Mouse (Mus musculus): ENCODE results near the gene Plch2. TPM values are rescaled to one million over a fixed set of nuclear protein-coding genes. Genes with fewer than 3 reads are reported as not detected.

Plch2 gene
- total RNA-seq, 2 experiments from 2014 or later: 0.27 to 0.79 TPM

DNA sequence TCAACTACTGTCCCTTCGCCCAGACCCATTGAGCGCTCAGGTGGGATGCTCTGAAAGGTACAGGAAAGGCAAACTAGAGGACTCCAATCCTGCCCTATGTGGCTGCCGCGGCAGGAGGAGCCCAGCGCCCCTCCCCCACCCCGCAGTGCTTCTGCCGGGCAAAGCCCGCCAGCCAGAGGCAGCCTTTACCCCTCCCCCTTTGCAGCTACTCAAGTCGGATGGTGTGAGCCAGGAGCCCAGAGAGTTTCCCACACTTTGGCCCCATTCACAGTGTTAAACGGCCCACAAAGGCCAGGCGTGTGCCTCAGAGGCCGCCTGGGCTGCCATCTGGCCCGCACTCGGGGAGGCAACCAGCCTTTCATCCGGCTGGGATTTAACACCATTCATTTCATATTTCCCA lies 98.4 kb downstream of the Plch2 start:
- peak; percentile 47 for DNase-seq

DNA sequence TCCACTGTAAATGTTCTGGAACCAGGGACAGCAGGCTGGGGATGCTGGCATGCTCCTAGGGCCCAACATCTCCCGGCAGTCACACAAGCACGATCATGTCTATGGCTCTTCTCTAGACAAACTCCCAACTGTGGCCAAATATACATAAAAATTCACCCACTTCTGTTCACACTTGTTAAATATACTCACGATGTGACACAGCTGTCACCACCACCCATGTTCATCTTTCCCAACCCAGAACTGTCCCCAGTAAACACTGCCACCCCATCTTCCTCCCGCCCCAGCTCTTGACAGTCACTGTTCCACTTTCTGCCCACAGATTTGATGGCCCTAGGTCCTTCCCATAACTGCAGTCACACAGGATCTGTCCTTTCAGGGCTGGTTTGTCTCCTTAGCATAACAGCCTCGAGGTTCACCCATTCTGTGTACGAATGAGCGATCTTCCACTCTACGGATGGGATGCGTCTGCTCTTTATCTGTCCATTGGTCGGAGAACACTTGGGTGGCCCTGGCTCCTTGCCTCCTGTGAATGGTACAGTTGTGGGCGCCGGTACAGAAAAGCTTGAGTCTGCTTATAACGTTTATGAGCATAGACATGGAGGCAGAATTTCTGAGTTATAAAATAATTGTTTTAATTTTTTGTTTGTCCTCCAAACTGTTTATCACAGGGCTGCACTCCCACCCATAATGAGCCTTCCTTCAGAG lies 99.1 kb downstream of the Plch2 start:
- no peak for DNase-seq

DNA sequence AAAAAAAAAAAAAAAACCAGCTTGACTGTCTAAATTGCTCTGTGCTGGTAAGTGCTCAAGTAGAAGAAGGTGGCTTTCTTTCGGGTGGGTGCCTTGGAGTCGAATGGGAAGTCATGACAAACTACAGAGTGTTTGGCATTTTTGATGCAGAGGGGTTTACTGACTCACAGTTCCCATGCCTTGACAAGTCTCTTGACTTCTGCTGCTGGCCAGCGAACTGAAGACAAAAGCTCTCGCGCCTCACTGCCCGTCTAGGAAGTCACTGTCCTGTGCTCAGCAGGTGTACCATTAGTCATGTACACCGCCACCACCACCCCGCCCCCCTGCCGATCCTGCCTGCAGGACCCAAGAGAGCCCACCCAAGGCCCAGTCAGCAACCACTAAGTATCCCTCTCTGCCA lies 100.0 kb downstream of the Plch2 start:
- DNase-seq: no peak

DNA sequence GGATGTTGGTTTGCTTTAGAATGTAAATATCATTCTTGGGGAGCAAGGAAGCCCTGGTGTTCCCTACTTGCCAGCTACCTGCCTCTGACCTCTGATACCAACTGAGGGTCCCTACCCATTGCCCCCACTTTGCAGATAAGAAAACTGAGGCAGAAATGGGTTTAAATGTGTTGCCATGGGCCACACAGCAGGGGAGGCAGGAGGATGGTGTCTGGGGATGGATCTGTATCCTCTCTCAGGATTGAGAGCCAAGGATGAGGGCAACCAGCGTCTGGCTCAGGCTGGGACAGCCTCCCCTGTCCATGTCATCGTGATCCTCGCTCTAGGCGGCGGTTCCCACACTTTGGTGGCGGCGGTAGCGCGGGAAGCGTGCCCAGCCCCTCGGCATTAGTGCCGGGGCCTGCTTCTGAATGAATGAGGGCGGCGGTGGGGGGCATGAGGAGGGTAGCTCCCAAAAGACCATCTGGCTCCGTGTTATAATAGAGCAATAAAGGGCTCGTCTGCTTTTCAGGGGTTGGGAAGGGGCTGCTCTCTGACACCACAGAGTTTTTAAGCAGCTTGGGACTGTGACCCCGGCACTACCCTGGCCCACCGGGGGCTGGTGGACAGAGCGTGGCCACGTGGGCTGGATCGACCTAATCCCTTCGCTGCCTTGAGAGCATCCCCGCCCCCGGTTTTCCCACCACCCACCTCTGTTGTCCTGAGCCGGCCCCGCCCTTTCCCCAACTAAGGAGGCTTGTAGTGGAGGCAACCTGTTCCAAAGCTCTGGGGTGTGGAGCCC lies 103.9 kb downstream of the Plch2 start:
- DNase-seq: no peak

DNA sequence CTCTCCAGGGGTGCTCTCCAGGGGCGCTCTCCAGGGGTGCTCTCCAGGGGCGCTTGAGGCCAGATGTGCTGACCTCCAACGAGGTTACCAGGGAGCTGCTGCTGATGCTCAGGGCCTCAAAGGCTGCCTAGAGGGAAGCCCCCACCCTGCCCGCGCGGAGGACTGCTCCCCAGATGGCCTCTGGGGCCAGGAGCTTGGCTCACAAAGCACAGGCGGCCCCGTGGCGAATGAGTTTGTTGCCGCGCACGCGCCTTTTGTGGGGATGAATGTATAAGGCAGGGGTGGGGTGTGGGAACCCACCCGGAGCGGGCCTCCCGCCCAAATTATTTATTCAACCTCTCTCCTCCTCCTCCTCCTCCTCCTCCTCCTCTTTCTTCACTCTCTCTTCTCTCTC lies 107.0 kb downstream of the Plch2 start:
- no peak for DNase-seq

DNA sequence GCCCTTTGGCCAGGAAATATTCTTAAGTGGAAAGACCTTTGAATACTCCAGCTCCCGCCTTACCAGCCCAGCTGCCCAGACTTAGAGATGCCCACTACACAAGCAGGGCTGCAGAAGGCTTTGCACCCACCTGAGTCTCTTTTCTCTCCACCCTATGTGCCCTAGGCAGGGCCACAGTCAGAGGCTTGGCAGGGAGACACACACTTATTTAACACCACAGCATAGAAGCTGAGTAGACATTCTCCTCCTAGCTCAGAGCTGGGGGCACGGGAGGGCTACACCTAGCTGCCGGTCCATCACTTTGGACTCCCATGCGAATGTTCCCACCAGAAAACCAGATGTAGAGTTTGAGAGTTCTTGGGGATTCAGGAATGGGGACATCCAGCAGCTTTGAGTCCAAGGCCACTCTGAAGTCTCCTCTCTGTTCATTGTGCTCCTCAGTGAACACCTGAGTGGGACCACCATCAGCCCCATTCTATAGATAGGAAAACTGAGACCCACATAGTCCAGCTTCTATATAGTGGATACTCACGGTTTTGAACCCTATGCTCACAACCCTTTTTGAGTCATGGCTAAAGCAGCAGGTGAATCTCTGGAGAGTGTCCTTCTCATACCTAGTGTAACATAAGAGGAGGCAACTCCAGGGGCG lies 107.5 kb downstream of the Plch2 start:
- DNase-seq: no peak

DNA sequence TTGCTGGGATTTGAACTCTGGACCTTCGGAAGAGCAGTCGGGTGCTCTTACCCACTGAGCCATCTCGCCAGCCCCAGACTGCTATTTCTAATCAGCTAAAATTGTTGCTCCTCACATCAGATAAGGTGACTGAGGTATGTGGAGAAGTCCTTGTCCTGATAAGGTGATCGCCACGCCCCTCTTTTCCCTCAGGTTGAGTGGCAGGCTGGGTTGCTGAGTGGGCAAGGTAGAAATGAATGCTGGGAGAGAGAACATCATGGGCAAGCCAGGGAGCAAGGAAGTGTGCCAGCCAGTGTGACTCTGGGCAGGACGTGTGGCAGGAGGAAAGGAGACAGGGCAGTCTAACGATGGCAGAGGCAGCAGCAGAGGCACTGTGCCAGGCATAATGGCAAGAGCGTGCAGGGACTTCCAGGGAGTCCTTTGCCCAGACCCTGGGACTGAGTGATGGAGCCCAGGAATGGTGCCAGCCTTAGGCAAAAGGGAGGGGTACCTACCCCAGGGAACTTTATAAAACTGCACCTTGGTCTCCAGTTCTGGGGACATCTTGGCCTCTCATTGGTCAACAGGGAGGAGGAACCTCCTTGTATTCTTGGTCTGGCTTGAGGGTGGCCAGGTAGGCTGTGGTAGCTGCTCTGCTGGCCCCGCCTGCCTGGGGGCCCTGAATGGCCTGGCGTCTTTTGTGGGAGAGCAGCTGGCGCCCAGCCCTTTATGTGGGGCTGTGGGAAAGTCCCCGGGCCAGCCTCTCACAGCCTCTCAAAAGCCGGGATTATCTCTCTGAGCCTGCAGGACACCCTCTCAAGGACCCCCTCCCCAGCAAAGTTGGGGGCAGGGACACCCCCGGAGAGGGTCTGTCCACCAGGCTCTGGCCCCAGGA lies 108.3 kb downstream of the Plch2 start:
- no peak for DNase-seq

DNA sequence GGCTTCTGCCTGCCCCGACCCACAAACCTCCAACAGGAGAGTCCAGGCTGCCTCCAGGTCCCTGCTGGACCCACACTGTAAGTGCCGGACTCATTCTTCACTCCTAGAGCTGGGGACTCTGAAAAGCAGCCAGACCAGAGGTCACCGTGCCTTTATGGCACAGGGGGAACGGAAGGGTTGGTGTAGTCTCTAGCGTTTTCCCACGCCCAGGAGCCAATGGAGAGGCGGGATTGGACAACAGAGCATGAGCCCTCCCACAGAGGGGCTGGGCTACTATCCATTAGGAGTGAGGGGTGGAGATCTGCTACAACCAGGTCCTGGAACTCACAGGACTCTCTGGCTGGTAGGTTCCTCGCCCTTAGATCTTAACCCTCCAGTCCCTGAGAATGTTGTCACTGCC lies 110.3 kb downstream of the Plch2 start:
- DNase-seq: peak; percentile 85

DNA sequence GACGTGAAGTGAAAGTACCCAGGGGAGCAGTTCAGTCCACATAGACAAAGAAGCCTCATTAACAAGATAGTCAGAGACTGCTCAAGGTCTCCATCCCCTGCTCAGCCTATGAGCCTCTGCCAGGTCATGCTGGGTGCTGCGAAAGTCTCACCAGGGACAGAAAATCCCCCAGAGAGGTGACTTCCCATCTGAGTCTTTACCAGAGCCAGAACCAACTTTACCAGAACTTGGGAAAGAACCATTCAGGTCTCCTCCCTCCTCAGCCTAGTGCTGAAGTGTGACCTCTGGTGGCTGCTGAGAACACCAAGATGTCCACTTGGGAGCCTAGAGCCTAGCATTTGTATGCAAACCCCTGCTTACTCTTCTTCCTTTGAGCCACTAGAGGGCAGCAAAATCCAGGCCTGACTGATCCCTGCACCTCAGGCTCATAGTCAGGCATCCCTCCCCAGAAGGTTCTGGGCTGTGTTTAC lies 112.4 kb downstream of the Plch2 start:
- peak; percentile 81 for DNase-seq

DNA sequence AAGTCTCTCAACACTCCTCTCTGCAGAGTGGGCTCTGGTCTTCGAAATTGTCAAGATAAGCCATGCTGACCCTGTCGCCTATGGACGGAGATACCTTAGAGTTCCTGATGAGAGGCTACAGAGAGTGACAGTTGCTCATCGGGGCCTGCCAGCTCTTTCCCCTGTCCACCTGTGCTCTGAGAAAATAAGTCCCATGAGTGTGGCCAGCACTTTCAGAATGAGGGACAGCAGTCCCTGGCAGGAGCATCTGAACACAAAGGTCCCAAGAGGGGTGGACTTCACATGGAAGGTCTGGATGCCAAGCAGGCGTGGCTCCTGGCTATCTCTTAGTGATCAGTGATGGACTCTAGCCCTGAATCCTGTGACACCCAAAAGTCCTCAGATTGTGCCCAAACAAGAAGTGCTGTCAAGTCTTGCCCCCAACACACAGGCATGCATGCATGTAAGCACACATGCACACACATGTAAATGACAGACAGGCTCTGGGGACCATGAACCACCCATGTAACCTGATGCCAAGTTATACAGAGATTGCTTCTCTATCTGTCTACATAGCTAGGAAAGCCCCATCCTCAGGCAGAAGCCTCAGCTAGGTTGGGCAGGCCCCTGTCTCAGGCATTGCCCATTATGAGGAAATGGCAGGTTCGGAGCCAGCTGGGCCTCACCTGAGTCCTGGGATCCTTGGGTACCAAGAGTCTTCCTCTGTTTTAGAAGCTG lies 113.1 kb downstream of the Plch2 start:
- DNase-seq: no peak

DNA sequence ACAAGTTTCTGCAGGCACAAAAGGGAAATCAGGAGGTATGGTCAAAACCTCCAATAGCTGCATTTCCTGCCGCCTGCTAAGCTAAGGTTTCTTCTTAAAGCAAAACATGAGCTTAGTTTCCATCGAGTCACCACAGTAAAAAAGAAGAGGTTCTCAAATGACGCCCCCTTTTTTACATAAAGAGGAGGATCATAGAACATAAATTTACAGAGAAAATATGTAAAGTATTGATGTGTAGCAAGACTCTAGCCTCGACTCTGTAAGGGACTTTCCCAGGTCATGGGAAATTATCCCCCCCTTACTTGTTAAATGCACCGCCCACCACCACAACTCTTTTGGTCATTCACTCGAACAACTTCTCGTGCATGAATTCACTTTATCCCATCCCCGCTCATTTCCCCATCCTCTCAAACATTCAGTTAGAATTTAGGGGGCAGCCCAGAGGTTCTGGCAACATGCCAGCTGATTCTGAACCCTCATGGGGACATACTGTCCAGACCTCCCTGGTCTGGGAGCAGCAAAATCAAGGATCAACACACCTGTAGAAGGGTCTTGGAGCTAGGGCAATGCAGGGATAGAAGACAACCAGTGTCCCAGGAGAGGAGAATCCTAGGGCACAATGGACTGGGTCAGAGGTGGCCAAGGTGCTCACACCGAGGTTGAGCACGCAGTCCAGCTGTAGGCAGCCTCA lies 113.8 kb downstream of the Plch2 start:
- no peak for DNase-seq

DNA sequence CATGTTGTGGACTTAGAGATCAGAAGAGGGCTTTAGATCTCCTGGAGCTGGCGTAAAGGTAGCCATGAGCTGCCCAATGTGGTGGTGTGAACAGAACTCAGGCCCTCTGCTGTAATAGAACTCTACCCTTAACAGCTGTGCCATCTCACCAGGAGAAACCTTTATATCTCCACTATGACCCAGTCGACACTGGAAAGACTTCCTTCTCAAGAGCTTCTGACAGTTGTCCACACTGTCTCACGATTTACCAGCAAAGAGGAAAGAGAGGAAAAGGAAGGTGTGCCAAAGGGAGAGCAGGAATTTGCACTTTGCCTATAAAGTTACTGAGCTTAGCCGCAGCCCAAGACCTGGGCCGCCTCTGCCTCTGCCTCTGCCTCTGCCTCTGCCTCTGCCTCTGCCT lies 114.8 kb downstream of the Plch2 start:
- DNase-seq: no peak

DNA sequence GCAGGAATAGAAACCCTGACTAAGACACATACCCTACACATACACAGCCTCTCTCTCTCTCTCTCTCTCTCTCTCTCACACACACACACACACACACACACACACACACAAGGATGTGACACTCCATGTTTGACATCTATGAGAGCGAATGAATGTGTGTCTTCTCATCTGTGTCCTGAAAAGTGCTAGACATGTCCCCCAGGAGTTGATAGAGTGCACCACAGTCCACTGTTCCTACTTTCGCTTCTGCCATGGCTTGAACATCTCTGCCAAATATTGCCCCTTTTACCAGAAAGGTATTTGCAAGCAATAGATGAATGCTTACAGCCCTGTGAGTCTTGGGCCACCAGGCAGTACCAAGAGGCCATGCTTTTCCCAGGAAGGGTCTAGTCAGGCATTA lies 116.4 kb downstream of the Plch2 start:
- DNase-seq: no peak

DNA sequence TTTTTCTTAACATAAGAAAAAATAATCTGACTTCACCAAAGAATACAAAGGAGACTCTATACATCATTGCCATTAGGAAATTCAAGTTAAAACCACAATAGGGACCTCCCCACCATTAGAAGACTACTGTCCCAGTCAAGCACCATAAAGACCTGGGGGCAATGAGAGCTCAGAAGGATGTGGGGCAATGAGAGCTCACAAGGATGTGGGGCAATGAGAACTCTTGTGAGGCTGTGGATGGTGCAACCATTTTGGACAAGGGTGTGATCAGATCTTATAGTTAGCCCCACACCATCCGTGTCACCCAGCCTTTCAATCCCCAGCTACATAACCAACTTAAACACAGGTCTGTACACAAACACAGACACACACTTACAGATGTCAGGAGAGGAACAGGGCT lies 118.8 kb downstream of the Plch2 start:
- no peak for DNase-seq

DNA sequence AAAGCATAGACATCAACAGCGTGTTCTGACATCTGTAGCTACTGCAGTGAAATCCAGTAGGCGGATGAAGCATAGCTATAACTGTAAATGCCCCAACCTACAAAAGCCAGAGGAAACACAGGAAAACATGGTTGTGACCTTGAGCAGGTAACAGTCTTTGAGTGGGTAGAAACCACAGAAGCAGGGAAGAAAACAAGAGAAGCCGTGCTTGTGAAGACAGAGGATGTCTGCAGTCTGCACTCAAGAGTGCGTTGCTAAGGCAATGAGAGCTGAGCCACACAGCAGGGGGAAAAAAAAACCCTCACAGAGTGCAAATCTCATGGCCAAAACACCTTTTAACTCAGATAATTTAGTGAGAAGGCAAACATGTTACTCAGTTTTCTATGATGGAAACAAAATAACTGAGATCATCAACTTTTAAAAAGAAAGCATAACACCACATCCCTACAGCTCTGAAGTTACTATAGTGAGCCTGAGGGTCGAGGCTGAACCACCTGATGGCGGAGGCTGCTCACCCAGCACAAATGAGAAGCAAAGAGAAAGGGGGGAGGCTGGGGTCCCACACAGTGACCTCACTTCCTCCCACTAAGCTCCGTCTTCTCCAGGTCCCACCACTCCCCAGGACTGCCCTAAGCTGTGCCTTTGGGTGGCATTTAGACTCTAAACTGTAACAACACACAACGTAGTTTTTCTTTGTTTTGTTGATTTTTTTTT lies 119.9 kb downstream of the Plch2 start:
- DNase-seq: no peak

DNA sequence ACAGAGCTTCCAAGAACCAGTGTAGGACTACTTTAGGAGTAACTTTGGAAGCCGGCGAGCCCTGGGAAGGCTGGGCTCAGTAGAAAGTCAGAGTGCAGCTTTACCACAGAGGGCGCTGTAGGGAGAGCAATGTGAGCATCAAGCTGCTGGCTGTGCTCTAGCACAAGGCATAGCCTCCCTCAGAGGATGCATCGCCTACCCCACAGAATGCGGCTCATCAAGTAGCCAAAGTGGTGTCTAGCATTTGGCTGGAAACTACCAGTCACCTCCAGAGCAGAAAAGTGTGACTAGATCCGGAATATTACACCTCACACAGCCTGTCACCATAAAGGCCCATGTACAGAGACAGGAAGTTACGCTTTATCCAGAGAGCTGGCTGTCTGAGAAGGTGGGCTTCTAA lies 120.8 kb downstream of the Plch2 start:
- no peak for DNase-seq

DNA sequence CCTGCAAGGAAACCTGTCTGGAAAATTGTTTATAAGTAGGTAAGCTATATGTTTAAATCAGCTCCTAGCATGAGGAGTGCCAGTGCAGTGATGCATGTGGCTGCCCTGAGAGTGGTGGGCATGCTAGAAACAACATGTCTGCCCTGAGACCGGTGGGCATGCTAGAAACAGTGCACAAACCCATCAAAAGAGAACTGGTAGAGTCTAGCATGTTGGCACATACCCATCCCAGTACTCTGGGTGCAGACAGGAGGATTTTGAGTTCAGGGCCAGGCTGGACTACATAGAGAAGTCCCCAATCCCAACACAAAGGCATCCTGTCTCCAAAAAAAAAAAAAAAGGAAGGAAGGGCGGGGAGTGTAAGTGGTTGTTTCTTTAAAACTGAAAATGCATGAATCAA lies 121.8 kb downstream of the Plch2 start:
- no peak for DNase-seq

DNA sequence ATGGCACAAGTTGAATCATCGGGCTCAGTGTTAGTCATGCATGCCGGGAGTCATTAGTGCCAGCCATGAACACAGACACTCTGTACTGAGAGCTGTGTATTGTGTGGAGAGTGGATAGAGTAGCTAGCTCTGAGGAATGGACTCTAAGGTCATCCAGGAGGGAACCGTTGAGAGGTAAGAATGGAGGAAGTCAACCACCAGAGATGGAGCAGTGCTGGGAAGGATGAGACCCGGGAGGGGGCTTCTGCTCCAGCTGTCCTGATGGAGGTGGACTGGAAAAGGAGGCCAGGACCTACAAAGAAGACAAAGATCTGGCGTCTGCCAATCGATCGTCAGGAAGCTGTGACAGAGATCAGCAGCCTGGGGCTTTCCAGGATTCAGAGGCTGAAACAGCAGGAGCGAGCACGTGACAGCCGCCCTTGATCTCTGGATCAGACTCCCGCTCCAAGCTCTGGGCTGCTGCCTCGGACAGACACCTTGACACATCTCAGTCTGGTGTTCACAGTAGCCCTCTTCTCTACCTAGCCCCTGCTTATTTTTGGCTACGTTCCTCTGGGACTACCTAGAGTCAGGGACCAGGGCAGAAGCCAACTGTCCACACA lies 123.2 kb downstream of the Plch2 start:
- DNase-seq: no peak
